Mouse (Mus musculus) heart, embryonic 14.5 days (tissue): ENCODE data around the gene Mgll. TPM values are rescaled to one million over a fixed set of nuclear protein-coding genes. Genes with fewer than 3 reads are reported as not detected.

Experiments
- ATAC-seq: fragments of 200-750 bp; cut with Nextera tagmentation; 2 replicates; pipeline ENCODE4 v1.8.0; 2017; ENCODE audit warnings: low read depth, moderate TSS enrichment; ENCODE audit not compliant: insufficient number of reproducible peaks, insufficient read depth, low FRiP score
- H3K27ac ChIP-seq, 2 experiments: fragments of 200-500 bp in 1 of 2; fragments of 300-500 bp in 1 of 2; sonication (generic) in 1 of 2; replicated peaks in 1 of 2; 2 replicates each; pipeline ENCODE4 v1.5.1; 2012 to 2014; ENCODE audit warnings: low read depth in 2 of 2, low read length in 2 of 2, control low read depth in 1 of 2, mild to moderate bottlenecking in 1 of 2, mixed read lengths in 1 of 2; ENCODE audit not compliant: control insufficient read depth in 1 of 2, insufficient read depth in 1 of 2
- H3K27me3 ChIP-seq: fragments of 300-500 bp; sonication (generic); 2 replicates; pipeline ENCODE4 v1.6.1; 2014; ENCODE audit warnings: mild to moderate bottlenecking, low read length, control low read depth; ENCODE audit not compliant: control insufficient read depth, insufficient read depth
- H3K36me3 ChIP-seq: fragments of 300-500 bp; sonication (generic); 2 replicates; pipeline ENCODE4 v1.6.1; 2014; ENCODE audit warnings: mild to moderate bottlenecking, control low read depth, low read length, mixed read lengths; ENCODE audit not compliant: control insufficient read depth, insufficient read depth
- H3K4me1 ChIP-seq, 2 experiments: fragments of 200-500 bp in 1 of 2; fragments of 300-500 bp in 1 of 2; sonication (generic) in 1 of 2; 2 replicates each; pipeline ENCODE4 v1.6.1; 2012 to 2014; ENCODE audit warnings: low read length in 2 of 2, control low read depth in 1 of 2, mixed read lengths in 1 of 2; ENCODE audit not compliant: control insufficient read depth in 2 of 2, insufficient read depth in 2 of 2
- H3K4me2 ChIP-seq: fragments of 300-500 bp; sonication (generic); 2 replicates; pipeline ENCODE4 v1.6.1; 2014; ENCODE audit warnings: mild to moderate bottlenecking, low read length
- H3K4me3 ChIP-seq, 2 experiments: fragments of 200-500 bp in 1 of 2; fragments of 300-500 bp in 1 of 2; sonication (generic) in 1 of 2; 2 replicates each; pipeline ENCODE4 v1.5.1; 2012 to 2014; ENCODE audit warnings: low read length in 2 of 2, mild to moderate bottlenecking in 2 of 2, control low read depth in 1 of 2, low read depth in 1 of 2, moderate library complexity in 1 of 2; ENCODE audit not compliant: control insufficient read depth in 1 of 2, insufficient read depth in 1 of 2
- H3K9ac ChIP-seq: fragments of 300-500 bp; sonication (generic); 2 replicates; pipeline ENCODE4 v1.6.1; 2014; ENCODE audit warnings: mild to moderate bottlenecking, low read length
- H3K9me3 ChIP-seq: fragments of 300-500 bp; sonication (generic); 2 replicates; pipeline ENCODE4 v1.6.1; 2016; ENCODE audit warnings: low read length, control low read depth; ENCODE audit not compliant: control insufficient read depth
- WGBS: fragments of 180-500 bp; shearing (Covaris S2); extraction: QIAGEN DNeasy Blood & Tissue Kit; methylation state at CpG from one replicate; pipeline ENCODE4 v1.1.7; 2014; 5-methylcytosine and 5-hydroxymethylcytosine counted together
- polyA plus RNA-seq: library from polyadenylated mRNA; unstranded; fragments of >200 nt; fragmentation: Nextera tagmentation; extraction: Ambion mirVana; gene quantifications from 2 replicates; pipeline ENCODE4 v1.2.1, GENCODE M21; 2014

Gene Mgll
- polyA plus RNA-seq, 1 experiment from 2014 or later, result 28.7 TPM

DNA sequence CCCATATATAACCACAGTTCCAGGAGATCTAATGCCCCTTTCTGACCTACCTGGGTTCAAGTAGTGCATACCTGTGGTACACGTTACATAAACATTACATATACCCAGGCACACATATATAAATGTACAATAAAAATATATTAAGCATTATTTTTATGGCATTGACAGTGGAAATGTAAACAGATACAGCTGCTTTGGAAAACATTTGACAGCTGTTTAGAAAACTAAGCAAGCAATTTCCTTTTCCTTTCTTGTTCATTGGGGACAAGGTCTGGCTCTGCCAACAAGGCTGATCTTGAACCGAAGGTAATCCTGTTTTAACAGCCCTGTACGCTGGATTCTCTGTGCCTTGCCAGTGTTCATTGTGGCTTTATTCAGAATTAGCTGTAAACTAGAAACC, 3.2 kb upstream of the Mgll start:
- no peak for ATAC-seq
- WGBS, result 73% methylated on average over 3 of the region's 3 CpGs
- H3K9ac ChIP-seq, result no peak overlapping the region
- no peaks in the 10 kb centered on the region for H3K36me3 ChIP-seq
- H3K4me2 ChIP-seq, result no peak overlapping the region
- H3K4me3 ChIP-seq, result no peak overlapping the region
- no peak overlapping the region for H3K27ac ChIP-seq
- H3K27me3 ChIP-seq, result no peaks in the 10 kb centered on the region
- peaks cover 0 to 2% of the 10 kb centered on the region in 2 experiments; a peak in 1 of 4 replicates for H3K4me1 ChIP-seq
- no peaks in the 10 kb centered on the region for H3K9me3 ChIP-seq

DNA sequence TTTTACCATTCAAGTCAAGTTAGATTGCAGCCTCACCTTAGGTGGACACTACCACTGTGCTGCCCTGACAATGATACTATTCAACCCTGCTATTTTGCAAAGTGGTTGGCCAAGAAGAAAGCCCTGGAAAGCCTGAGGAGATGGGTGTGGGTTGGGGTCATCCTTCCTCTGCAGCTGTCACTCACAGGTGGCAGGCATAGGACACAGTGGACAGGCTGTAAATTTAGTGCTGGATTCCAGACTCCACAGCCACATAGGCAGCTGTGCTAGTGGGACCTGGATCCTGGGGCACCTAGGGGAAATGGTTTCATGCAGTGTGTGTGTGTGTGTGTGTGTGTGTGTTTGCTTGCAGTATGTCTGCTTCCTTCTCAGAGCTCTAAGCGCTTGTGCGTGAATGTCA, 1.3 kb upstream of the Mgll start:
- no peak overlapping the region for H3K4me2 ChIP-seq
- no peaks in the 10 kb centered on the region for H3K27me3 ChIP-seq
- no peaks in the 10 kb centered on the region for H3K36me3 ChIP-seq
- no peak overlapping the region for H3K4me3 ChIP-seq
- no peak for ATAC-seq
- H3K27ac ChIP-seq, result no peak overlapping the region
- H3K9ac ChIP-seq, result no peak overlapping the region
- H3K9me3 ChIP-seq, result no peaks in the 10 kb centered on the region
- 93% methylated on average over 2 of the region's 2 CpGs for WGBS
- H3K4me1 ChIP-seq, result 0 out of 4 replicates have a peak, but pooled peaks cover 0 to 2% of the 10 kb centered on the region in 2 experiments

DNA sequence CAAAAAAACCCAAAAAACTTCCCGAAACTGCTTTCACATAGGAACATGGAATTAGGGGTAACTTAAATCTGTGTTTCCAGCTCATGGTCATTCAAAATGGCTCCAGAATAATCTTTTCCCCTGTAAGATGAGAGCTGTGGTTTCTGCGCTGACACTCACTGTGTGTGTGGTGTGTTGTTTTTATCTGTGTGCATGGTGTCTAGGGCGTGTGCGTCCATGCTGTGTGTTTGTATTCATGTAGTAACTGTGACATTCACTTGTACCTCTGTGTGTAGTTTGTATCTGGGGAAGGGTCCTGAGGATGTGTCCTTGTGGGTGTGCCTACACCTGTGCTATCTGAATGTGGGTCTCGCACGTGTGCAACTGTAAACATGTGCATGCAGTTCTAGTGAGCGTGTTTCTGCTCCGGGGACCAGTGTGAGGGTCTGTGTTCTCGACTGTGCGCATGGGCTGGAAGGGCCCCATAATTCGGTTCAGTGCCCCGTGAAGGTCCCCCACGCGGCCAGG, 353 bp upstream of the Mgll start:
- Histone ChIP-seq H3K27ac (no peak overlapping the region), H3K4me2 (peak overlapping the region; percentile 94), H3K9ac (peak overlapping the region; percentile 80), H3K27me3 (no peaks in the 10 kb centered on the region), H3K36me3 (no peaks in the 10 kb centered on the region), H3K4me3 (peak overlapping the region; percentile 75 to 81), H3K9me3 (no peaks in the 10 kb centered on the region), H3K4me1 (0 out of 4 replicates have a peak, but pooled peaks cover 0 to 2% of the 10 kb centered on the region in 2 experiments)
- 38% methylated on average over 14 of the region's 14 CpGs for WGBS
- ATAC-seq, result peak; percentile 41; the same call in 1 of the 2 replicates

DNA sequence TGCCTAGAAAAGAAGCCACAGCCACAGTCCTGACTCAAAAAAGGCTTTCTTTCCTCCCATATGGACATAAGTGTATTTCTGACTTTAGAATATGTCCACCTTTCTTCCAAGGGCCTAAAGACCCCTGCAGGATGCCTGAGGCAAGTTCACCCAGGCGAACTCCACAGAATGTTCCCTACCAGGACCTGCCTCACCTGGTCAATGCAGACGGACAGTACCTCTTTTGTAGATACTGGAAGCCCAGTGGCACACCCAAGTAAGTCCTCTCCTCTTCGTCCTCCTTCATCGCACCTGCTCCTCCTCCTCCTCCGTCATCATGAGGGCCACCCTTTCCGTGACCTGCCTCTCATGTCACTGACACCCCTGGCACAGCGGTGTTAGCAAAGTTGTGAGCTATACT, 1.4 kb downstream of the Mgll start:
- ATAC-seq, result no peak
- no peaks in the 10 kb centered on the region for H3K36me3 ChIP-seq
- no peaks in the 10 kb centered on the region for H3K9me3 ChIP-seq
- H3K27me3 ChIP-seq, result no peaks in the 10 kb centered on the region
- 66% methylated on average over 7 of the region's 7 CpGs for WGBS
- peak overlapping the region in 1 of 2 experiments; percentile 75; a peak in 1 of 4 replicates for H3K4me3 ChIP-seq
- H3K27ac ChIP-seq, result no peak overlapping the region
- no peak overlapping the region for H3K9ac ChIP-seq
- peak overlapping the region; percentile 94; the same call in 1 of the 2 replicates for H3K4me2 ChIP-seq
- 0 out of 4 replicates have a peak, but pooled peaks cover 0 to 2% of the 10 kb centered on the region in 2 experiments for H3K4me1 ChIP-seq

DNA sequence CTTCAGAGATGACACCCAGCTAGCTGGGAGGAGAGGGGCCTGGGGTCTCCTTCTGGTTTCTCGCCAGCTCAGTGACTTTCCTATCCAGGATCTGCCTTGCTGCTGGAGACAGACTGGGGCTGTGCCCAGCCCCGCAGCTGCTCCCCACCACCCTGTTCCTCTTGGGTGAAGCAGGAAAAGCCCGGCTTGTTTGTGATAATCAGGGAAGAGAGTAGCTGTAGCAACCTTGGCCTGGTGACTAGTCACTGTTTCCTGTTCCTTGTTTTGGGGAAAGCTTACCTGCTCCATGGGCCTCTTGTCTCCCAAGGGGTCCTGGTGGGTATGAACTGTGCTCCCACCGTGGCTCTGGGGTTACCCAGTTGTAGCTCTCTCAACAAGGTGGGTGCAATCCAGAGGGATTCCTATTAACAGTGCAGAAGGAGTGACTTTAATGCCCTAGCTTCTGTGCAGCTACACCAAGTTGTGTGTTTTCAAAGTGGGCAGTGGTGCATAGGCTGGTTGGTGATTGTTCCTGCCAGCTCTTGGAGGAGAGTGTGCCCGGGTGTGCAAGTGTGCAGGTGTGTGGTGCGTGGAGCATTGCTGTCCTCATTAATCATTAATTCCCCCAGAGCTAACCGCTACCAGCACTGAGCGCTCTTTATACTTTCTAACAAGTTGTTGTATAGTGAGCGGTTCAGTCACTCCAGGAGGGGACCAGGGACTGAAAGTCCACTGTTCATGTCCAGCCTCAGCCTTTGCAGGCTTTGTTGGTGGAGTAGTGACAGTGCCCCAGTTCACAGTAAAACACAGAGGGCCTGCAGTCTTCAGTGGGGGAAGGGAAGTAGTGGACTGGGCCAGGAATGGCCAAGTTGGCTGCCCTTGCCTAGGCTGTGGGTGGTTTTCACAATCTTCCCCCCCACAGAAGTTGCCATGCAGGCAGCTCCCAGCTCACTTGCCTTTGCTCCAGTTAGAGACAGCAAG, 2.3 kb downstream of the Mgll start:
- Histone ChIP-seq H3K36me3 (no peaks in the 10 kb centered on the region), H3K27ac (no peak overlapping the region), H3K4me2 (no peak overlapping the region), H3K27me3 (no peaks in the 10 kb centered on the region), H3K9ac (no peak overlapping the region), H3K4me3 (no peak overlapping the region), H3K9me3 (no peaks in the 10 kb centered on the region), H3K4me1 (0 out of 4 replicates have a peak, but pooled peaks cover 0 to 2% of the 10 kb centered on the region in 2 experiments)
- ATAC-seq, result no peak
- WGBS, result 80% methylated on average over 9 of the region's 9 CpGs

DNA sequence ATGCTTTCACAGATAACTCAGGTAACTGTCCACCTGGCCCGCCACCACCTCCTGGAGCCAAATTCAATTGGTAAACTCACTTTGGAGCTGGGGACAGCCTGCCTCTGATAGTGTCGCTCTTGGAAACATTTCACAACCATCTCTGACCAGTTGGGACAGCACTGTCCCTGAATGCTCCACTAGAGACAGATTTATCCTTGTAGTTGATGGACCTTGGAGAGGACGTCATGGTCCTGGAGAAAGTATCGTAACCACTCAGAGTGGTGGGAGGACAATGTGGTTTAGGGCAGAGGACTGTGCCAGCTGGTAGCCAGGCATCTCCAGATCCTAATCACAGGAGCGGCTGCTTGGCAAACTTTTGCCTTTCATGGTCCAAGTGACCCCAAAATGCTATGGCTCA, 3.3 kb downstream of the Mgll start:
- no peak overlapping the region for H3K4me2 ChIP-seq
- H3K9ac ChIP-seq, result no peak overlapping the region

DNA sequence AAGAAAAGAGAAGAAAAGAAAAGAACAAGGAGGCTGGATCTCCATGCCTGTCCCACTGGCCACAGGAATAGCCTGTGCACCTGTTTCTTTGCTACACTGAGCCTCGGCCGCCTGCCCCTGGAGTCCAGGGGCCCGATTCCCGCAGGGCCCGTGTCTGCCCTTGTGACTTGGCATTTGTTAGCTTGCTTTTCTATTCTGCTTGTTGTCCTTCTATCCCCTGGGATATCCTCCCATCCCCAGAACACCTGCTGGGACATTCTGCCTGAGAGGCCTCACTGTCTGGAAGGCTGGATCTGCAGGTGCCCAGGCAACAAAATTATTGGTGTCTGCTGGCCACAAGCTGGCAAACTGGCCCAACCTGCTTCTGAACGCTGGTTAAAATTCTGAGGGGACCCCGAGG, 3.8 kb downstream of the Mgll start:
- H3K4me2 ChIP-seq, result no peak overlapping the region
- H3K4me3 ChIP-seq, result no peak overlapping the region
- 86% methylated on average over 7 of the region's 7 CpGs for WGBS
- H3K9me3 ChIP-seq, result no peaks in the 10 kb centered on the region
- ATAC-seq, result no peak
- H3K27ac ChIP-seq, result no peak overlapping the region
- H3K27me3 ChIP-seq, result no peaks in the 10 kb centered on the region
- peaks cover 0 to 3% of the 10 kb centered on the region in 2 experiments; a peak in 1 of 4 replicates for H3K4me1 ChIP-seq
- H3K36me3 ChIP-seq, result no peaks in the 10 kb centered on the region
- H3K9ac ChIP-seq, result no peak overlapping the region

More for the DNA sequence above, 3.3 kb downstream of the Mgll start:
- Histone ChIP-seq H3K27me3 (no peaks in the 10 kb centered on the region), H3K4me3 (no peak overlapping the region), H3K9me3 (no peaks in the 10 kb centered on the region), H3K4me1 (0 out of 4 replicates have a peak, but pooled peaks cover 0 to 2% of the 10 kb centered on the region in 2 experiments), H3K27ac (no peak overlapping the region), H3K36me3 (no peaks in the 10 kb centered on the region)
- WGBS, result 90% methylated on average over 5 of the region's 5 CpGs
- ATAC-seq, result no peak
